Mouse (Mus musculus) B cell, adult 67 days (primary cell): ENCODE measurements around the gene Gm21943. TPM values are rescaled to one million over a fixed set of nuclear protein-coding genes. Genes with fewer than 3 reads are reported as not detected.

Experiments
- total RNA-seq, 2 experiments: library from RNA; stranded (reverse); gene quantifications; 4 replicates each; pipeline ENCODE4 v1.2.4; 2023

The Gm21943 gene
- not detected for total RNA-seq

DNA sequence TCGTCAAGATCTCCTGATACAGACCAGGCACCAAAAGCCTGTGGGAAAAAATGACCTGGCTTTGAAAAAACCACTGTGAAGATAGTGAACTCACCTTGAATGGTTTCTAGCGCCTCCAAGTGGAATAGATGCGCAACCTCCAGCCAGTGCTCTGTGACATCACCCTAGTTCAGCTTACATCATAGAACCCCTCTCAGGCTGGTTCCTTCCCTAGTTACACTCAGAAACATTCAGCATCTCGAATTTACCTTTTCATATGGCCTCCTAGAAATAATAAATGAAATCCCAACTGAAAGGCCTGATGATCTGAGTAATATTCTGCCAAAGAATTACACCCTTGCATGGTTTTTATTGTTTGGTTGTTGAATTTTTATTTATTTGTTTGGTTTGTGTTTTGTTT, at the start of gene Gm21943:
Gm21943 (minus strand) TSS at position 101 of the 400 bp plus-strand sequence.

Other genes starting within 250 kb of the Gm21943 start
- not detected for gene Gm28961, start 172.0 kb upstream of the Gm21943 start, total RNA-seq